Mouse (Mus musculus) MEL (cell line): ENCODE results near the gene Atrnl1.

Experiments
- CTCF ChIP-seq, 3 experiments: IDR thresholded peaks in 2 of 3; conservative IDR thresholded peaks in 1 of 3; 2 replicates each; pipeline ENCODE4 v1.5.1; 2011 to 2012; ENCODE audit warnings: low read length in 3 of 3, low read depth in 2 of 3, mild to moderate bottlenecking in 2 of 3, improper control_type of control experiment in 1 of 3, inconsistent platforms in 1 of 3, mixed read lengths in 1 of 3, moderate library complexity in 1 of 3; ENCODE audit not compliant: control insufficient read depth in 1 of 3, insufficient read depth in 1 of 3, poor library complexity in 1 of 3, severe bottlenecking in 1 of 3
- EP300 ChIP-seq, 2 experiments: IDR thresholded peaks; 2 replicates each; pipeline ENCODE4 v1.6.1; 2011; ENCODE audit warnings: improper control_type of control experiment in 2 of 2, low read length in 2 of 2, low read depth in 1 of 2, mild to moderate bottlenecking in 1 of 2
- HCFC1 ChIP-seq: IDR thresholded peaks from 2 replicates; pipeline ENCODE4 v1.6.1; 2012; ENCODE audit warnings: low read depth, mild to moderate bottlenecking, inconsistent platforms, low read length, improper control_type of control experiment, moderate library complexity
- POLR2A ChIP-seq, 2 experiments: IDR thresholded peaks; 2 replicates each; pipeline ENCODE4 v1.6.1; 2011 to 2012; ENCODE audit warnings: low read length in 2 of 2, mild to moderate bottlenecking in 2 of 2, control low read depth in 1 of 2, improper control_type of control experiment in 1 of 2, low read depth in 1 of 2, moderate library complexity in 1 of 2; ENCODE audit not compliant: control insufficient read depth in 1 of 2, insufficient read depth in 1 of 2, poor library complexity in 1 of 2
- SMC3 ChIP-seq: IDR thresholded peaks from 2 replicates; pipeline ENCODE4 v1.6.1; 2011; ENCODE audit warnings: low read depth, low read length, improper control_type of control experiment
- TAL1 ChIP-seq: IDR thresholded peaks from 2 replicates; pipeline ENCODE4 v1.6.1; 2012; ENCODE audit warnings: mild to moderate bottlenecking, inconsistent platforms, low read length, moderate library complexity, mixed read lengths
- TCF12 ChIP-seq: IDR thresholded peaks from 2 replicates; pipeline ENCODE4 v1.6.1; 2014; ENCODE audit warnings: low read depth, mild to moderate bottlenecking, inconsistent platforms, low read length, improper control_type of control experiment, moderate library complexity
- ZC3H11A ChIP-seq: IDR thresholded peaks from 2 replicates; pipeline ENCODE4 v1.6.1; 2012; ENCODE audit warnings: low read depth, mild to moderate bottlenecking, inconsistent platforms, low read length, improper control_type of control experiment

- TF ChIP-seq TCF12: no peak
- no peak for TF ChIP-seq SMC3
- TF ChIP-seq POLR2A (IDR thresholded peaks at IDR 0.05; ENCODE audit: control insufficient read depth in 1 of 2, insufficient read depth in 1 of 2, low read depth in 1 of 2, low read length in 2 of 2, poor library complexity in 1 of 2): no peak
- peak in 2 of 3 experiments; percentile 33 to 60; a peak in 4 of 6 replicates for TF ChIP-seq CTCF (IDR thresholded peaks at IDR 0.05 in 2 of 3, conservative IDR thresholded peaks at IDR 0.05 in 1 of 3; ENCODE audit: control insufficient read depth in 1 of 3, insufficient read depth in 1 of 3, low read depth in 2 of 3, low read length in 3 of 3, poor library complexity in 1 of 3, severe bottlenecking in 1 of 3)
- TF ChIP-seq TAL1: no peak
- TF ChIP-seq ZC3H11A: no peak
- no peak for TF ChIP-seq EP300 (IDR thresholded peaks at IDR 0.05; ENCODE audit: low read depth in 1 of 2, low read length in 2 of 2)
- no peak for TF ChIP-seq HCFC1
Observed at GRCm38 (mm10) chr19:57611291-57612178, 701 bp downstream of the Atrnl1 start.
